In the genomic region with DNA sequence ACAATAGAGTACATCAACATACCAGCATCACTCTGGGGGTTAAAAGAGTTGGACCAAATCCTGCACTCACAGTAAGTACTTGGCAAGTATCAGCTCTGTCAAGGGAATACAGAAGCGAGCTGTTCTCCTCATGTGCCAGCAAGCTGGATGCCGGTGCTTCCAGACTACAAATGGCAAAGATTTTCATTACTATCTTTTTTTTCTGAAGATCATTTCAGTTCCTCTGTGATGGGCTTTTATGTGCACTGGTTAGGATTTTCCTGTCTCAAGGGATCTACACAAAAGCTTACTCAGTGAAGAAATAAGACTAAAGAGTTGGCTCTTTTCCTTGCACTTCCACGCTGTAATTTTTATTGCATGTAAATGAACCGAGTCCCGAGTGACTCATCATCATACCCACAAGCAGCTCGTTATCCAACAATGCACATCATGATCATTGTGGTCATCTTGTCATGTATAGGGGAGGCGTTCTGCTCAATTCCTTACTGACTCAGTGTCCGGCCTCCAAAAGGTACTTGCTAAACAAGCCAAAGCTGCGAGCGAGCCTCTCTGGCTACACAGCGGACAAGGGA, we compare ENCODE assay signal across 10 mouse cellular contexts. TPM values are rescaled to one million over a fixed set of nuclear protein-coding genes. Genes with fewer than 3 reads are reported as not detected.
A peak's percentile ranks its signal among the peaks of the same experiment; 100 is the strongest.
DNase-seq lines count a peak whose midpoint lies in the region; ATAC-seq lines count a peak whose summit lies in the region.
"Had no signal": no experiment of that assay in that cellular context is flagged by ENCODE, and none has a peak within 500 bp of the region (broad histone marks: within the 10 kb centered on the region; RNA-seq: fewer than 3 reads in every experiment).

No protein-coding gene starts in this region.

- WGBS in neural tube, embryonic 13.5 days: 52% methylated on average over 11 of the region's 11 CpGs

- DNase-seq in cerebellum, adult 11 months: peak; percentile 13
- DNase-seq in neural tube, embryonic 10.5 days (ENCODE audit: extremely low spot score, low spot score): no peak
- DNase-seq in layer of hippocampus, postnatal 10 days (ENCODE audit: low spot score in 2 of 2): peak; percentile 24 to 36
- no peak for DNase-seq in retina, embryonic 14.5 days (ENCODE audit: low spot score)
- DNase-seq in spleen, adult 18-20 months: no peak
- no peak for DNase-seq in kidney, adult 18-20 months
- DNase-seq: heart, postnatal 14 days; lung, embryonic 14.5 days had no signal

- no peak overlapping the region for H3K4me3 ChIP-seq in neural tube, embryonic 13.5 days

- no peaks in the 10 kb centered on the region for H3K36me3 ChIP-seq in neural tube, embryonic 13.5 days

- 0 out of 2 replicates have a peak overlapping the region, but pooled peaks have one; percentile 9 for H3K4me2 ChIP-seq in neural tube, embryonic 13.5 days
- H3K4me2 ChIP-seq: lung, embryonic 14.5 days had no signal

- no peaks in the 10 kb centered on the region for H3K27me3 ChIP-seq in neural tube, embryonic 13.5 days

- H3K4me1 ChIP-seq in neural tube, embryonic 13.5 days (replicated peaks): peaks cover 23% of the 10 kb centered on the region

- ATAC-seq in cerebellum, adult (ENCODE audit: insufficient number of reproducible peaks, low FRiP score, low TSS enrichment): no peak
- ATAC-seq in neural tube, embryonic 13.5 days (ENCODE audit: low read depth): peak; percentile 73

- no peaks in the 10 kb centered on the region for H3K9me3 ChIP-seq in neural tube, embryonic 13.5 days

- H3K9ac ChIP-seq in neural tube, embryonic 13.5 days: no peak overlapping the region
- H3K9ac ChIP-seq: lung, embryonic 14.5 days had no signal

- peak overlapping the region; percentile 52 for H3K27ac ChIP-seq in neural tube, embryonic 13.5 days (replicated peaks)

RNA-seq across cellular contexts. Expression of a gene that starts 44.4 kb away (rescaled TPM):
- polyA plus RNA-seq in neural tube, embryonic 13.5 days (2015; fragmentation: Nextera tagmentation; extraction: Ambion mirVana): 11.9 and 15.3 TPM in 2 replicates
- total RNA-seq in layer of hippocampus, postnatal 10 days (2021): 10 to 100 TPM in 1 of 2 experiments, 1 to 10 TPM in 1; 9.3 to 11.3 TPM

RNA-seq across cellular contexts. Expression of a gene that starts 54.1 kb away (rescaled TPM):
- 12.9 and 13.2 TPM in 2 replicates for polyA plus RNA-seq in neural tube, embryonic 13.5 days (2015; fragmentation: Nextera tagmentation; extraction: Ambion mirVana)
- total RNA-seq in layer of hippocampus, postnatal 10 days (2021): 10 to 100 TPM; 45.1 to 46.5 TPM

Comparison
In these comparisons a context has a peak if more than half of its experiments do, and no peak if none do; other contexts are left out.
1. DNase-seq: peak in cerebellum, adult 11 months (single experiment) and layer of hippocampus, postnatal 10 days (2 of 2); none in neural tube, embryonic 10.5 days (single experiment), retina, embryonic 14.5 days (single experiment), spleen, adult 18-20 months (0 of 2) and kidney, adult 18-20 months (single experiment).